Mouse (Mus musculus): ENCODE results near the gene Svop. TPM values are rescaled to one million over a fixed set of nuclear protein-coding genes. Genes with fewer than 3 reads are reported as not detected.

Gene Svop
- polyA plus RNA-seq, 1 experiment from 2014 or later: 90.0 TPM

DNA sequence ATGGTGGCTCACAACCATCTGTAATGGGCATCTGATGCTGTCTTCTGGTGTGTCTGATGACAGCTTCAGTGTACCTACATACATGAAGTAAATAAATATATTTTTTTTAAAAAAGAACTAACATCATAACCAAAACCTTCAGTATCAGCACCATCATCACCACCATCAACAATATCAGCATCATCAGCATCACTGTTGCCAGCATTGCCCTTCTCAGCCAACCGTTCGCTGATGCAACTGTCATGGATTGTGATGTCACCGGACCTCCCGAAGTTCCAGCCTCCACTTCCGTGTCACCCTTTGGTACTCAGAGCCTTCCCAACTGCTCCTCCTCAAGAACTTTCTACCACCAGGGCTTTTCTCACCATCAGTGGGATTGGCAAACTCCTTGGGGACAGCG, 26.2 kb downstream of the Svop start, which contains the start of gene Usp30:
Gene Usp30 (plus strand): TSS at position 301 of the 400 bp plus-strand sequence.
- Histone ChIP-seq H3K4me1 (no peaks in the 10 kb centered on the region), H3K4me3 (replicated peaks) (no peak within 1 kb of the TSS)
- WGBS: 97% methylated on average over 6 of the region's 6 CpGs

DNA sequence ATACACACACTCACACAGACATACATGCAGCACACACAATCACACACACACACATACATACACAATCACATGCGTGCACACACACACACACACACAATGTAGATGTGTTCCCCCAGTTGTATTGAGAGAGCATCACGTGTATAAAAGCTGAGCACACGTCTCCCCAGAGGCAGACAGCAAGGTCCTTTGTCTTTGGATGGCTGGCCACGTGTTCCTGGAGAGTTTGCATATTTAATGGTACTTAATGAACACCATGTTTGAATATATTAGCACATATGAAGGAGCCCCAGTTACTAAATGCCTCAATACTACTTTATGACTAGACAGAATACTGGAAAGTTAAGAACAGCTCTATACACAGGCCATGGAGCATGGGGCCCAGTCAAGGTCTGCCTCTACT, 27.4 kb downstream of the Svop start:
- no peaks in the 10 kb centered on the region for H3K4me1 ChIP-seq
- peaks cover 27% of the 10 kb centered on the region for H3K36me3 ChIP-seq
- H3K27me3 ChIP-seq (replicated peaks): no peaks in the 10 kb centered on the region
- no peak for ATAC-seq (ENCODE audit: low FRiP score)
- no peak overlapping the region for H3K9ac ChIP-seq (replicated peaks)
- no peak overlapping the region for H3K4me2 ChIP-seq
- H3K9me3 ChIP-seq (replicated peaks): no peaks in the 10 kb centered on the region
- no peak overlapping the region for H3K27ac ChIP-seq (replicated peaks)
- 36% methylated on average over 4 of the region's 4 CpGs for WGBS
- H3K4me3 ChIP-seq (replicated peaks): no peak overlapping the region

More for the DNA sequence above, 26.2 kb downstream of the Svop start, which contains the start of gene Usp30:
- ATAC-seq (ENCODE audit: low FRiP score): no peak
- Histone ChIP-seq H3K36me3 (peaks cover 17% of the 10 kb centered on the region), H3K9me3 (replicated peaks) (no peaks in the 10 kb centered on the region), H3K4me2 (no peak within 1 kb of the TSS), H3K27me3 (replicated peaks) (no peaks in the 10 kb centered on the region), H3K9ac (replicated peaks) (no peak within 1 kb of the TSS), H3K27ac (replicated peaks) (no peak within 1 kb of the TSS)

DNA sequence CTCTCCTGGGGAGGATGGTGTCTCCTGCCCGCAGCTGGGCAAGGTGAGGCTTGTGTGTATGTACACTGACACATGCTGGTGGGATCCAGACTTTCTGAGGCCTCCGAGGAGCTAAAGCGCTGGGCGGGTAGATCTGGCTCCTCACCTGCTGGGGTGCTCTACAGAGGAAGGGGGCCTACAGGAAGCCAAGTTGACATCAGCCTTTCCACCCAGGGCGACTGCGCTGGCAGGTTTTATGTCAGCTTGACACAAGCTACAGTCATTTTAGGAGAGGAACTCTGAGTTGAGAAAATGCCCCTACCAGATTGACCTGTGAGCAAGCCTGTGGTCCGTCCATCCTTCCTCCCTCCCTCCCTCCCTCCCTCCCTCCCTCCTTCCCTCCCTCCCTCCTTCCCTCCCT, 29.7 kb downstream of the Svop start:
- Histone ChIP-seq H3K36me3 (peaks cover 40% of the 10 kb centered on the region), H3K27ac (replicated peaks) (no peak overlapping the region), H3K4me2 (no peak overlapping the region), H3K4me3 (replicated peaks) (no peak overlapping the region), H3K9ac (replicated peaks) (no peak overlapping the region), H3K4me1 (no peaks in the 10 kb centered on the region), H3K27me3 (replicated peaks) (no peaks in the 10 kb centered on the region), H3K9me3 (replicated peaks) (no peaks in the 10 kb centered on the region)
- 53% methylated on average over 7 of the region's 7 CpGs for WGBS
- ATAC-seq (ENCODE audit: low FRiP score): no peak

DNA sequence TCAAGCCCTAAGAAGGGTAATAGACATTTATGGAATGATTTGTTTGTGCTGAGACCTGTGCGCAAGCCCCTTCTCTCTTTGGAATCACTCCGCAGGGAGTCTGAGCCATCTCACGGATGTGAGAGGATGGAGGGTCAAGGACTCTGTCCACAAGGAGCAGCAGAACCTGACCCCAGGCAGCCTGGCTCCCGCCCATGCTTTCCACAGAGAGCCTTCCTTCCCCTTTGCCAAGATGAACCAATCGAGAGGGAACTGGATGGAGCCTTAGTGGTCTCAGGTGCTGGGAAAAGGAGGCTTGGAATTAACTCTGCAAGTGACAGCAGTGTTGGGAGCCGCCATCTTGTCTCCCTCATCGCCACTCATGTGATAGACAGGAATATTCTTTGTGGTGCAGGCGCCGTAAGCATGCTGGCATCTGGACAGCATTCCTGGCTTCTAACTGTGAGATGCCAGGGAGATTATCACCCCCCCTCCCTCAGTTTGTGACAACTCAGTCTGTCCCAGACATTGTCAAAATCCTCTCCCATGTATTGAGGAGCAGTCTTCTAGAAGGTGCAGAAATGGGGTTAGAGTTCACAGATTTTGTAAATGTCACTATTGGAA, 34.1 kb downstream of the Svop start:
- Histone ChIP-seq H3K36me3 (peaks cover 49% of the 10 kb centered on the region), H3K9ac (replicated peaks) (no peak overlapping the region), H3K27ac (replicated peaks) (no peak overlapping the region), H3K9me3 (replicated peaks) (no peaks in the 10 kb centered on the region), H3K4me1 (no peaks in the 10 kb centered on the region), H3K4me2 (no peak overlapping the region), H3K4me3 (replicated peaks) (no peak overlapping the region), H3K27me3 (replicated peaks) (no peaks in the 10 kb centered on the region)
- no peak for ATAC-seq (ENCODE audit: low FRiP score)
- 74% methylated on average over 9 of the region's 9 CpGs for whole genome bisulfite sequencing

DNA sequence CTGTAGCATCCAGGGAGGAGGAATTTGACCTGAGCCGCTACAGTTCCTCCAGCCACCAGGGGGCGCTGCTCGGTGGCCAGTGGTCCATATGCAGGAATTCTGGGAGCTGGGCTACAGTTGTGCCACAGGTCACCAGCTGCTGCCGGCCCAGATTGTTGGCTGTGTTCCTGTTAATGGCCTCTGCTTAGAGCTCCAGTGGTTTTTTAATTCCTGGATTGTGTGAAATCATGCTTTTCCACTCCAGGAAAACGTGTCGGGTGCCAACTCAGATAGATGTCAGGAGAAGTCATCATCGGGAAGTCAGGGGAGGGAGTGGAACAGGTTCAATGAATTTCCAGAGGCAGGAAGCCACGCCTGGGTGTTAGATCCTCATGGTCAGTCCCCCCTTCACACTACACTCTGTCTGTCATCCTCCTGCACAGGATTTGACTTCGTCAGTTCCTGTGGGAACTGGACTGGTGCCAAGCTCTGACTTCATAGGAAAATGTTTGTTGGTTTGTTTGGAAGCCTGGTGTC, 39.1 kb downstream of the Svop start:
- H3K9ac ChIP-seq (replicated peaks): no peak overlapping the region
- ATAC-seq (ENCODE audit: low FRiP score): no peak
- H3K36me3 ChIP-seq: peaks cover 45% of the 10 kb centered on the region
- no peaks in the 10 kb centered on the region for H3K27me3 ChIP-seq (replicated peaks)
- no peak overlapping the region for H3K27ac ChIP-seq (replicated peaks)
- H3K4me3 ChIP-seq (replicated peaks): no peak overlapping the region
- H3K4me1 ChIP-seq: peaks cover 8% of the 10 kb centered on the region; the same call in 1 of the 2 replicates
- no peaks in the 10 kb centered on the region for H3K9me3 ChIP-seq (replicated peaks)
- WGBS: 31% methylated on average over 9 of the region's 9 CpGs
- H3K4me2 ChIP-seq: peak overlapping the region; percentile 24

DNA sequence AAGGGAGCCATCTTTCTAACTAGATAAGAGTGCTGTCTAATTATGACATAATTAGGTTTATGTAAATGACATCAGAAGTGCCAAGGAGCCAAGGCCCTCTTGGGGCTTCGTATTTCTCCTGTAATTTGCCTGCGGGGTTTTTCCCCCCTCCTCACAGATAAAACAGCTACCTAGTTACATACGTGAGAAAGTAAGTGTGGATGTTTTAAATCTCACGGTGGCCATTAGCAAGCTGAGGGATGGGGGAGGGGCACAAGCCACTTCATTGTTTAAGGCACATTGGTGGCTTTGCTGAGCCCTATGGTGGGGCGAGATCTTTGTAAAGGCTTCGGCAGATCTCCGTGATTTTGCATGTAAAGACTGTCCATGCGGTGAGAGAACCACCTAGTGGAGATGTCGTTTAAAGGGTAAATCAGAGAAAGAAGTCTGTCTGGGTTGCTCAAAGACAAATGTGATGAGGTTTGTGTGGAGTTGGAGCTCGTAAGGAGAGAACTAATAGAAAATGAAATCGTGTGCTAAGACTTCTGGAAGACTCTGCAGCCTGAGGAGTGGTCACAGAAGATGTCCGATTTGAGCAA, 42.5 kb downstream of the Svop start:
- peaks cover 22% of the 10 kb centered on the region for H3K36me3 ChIP-seq
- no peaks in the 10 kb centered on the region for H3K27me3 ChIP-seq (replicated peaks)
- no peak overlapping the region for H3K4me3 ChIP-seq (replicated peaks)
- no peaks in the 10 kb centered on the region for H3K9me3 ChIP-seq (replicated peaks)
- no peak overlapping the region for H3K27ac ChIP-seq (replicated peaks)
- ATAC-seq (ENCODE audit: low FRiP score): peak; percentile 58
- 41% methylated on average over 12 of the region's 12 CpGs for WGBS
- H3K4me2 ChIP-seq: no peak overlapping the region
- H3K4me1 ChIP-seq: peaks cover 8% of the 10 kb centered on the region; the same call in 1 of the 2 replicates
- no peak overlapping the region for H3K9ac ChIP-seq (replicated peaks)

DNA sequence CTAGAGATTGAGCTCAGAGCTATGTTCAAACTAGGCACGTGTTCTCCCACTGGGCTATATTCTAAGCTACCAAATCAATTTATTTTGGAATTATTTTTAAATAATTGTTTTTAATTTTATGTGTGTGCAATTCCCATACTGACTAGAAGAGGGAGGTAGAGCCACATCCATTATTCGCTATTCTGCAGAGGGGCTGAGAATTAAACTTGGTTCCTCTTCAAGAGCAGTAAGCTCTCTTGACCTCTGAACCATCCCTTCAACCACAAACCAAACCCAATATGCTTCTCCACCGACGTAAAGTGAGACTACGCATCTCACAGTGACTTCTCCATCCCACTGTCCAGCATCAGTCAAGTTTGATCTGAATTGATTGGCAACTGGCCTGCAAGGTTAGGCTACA, 44.2 kb downstream of the Svop start:
- H3K4me3 ChIP-seq (replicated peaks): no peak overlapping the region
- peaks cover 8% of the 10 kb centered on the region; the same call in 1 of the 2 replicates for H3K4me1 ChIP-seq
- H3K36me3 ChIP-seq: peaks cover 35% of the 10 kb centered on the region
- ATAC-seq (ENCODE audit: low FRiP score): no peak
- WGBS: 85% methylated on average over 5 of the region's 5 CpGs
- H3K9ac ChIP-seq (replicated peaks): no peak overlapping the region
- no peak overlapping the region for H3K27ac ChIP-seq (replicated peaks)
- no peaks in the 10 kb centered on the region for H3K9me3 ChIP-seq (replicated peaks)
- no peaks in the 10 kb centered on the region for H3K27me3 ChIP-seq (replicated peaks)
- no peak overlapping the region for H3K4me2 ChIP-seq

DNA sequence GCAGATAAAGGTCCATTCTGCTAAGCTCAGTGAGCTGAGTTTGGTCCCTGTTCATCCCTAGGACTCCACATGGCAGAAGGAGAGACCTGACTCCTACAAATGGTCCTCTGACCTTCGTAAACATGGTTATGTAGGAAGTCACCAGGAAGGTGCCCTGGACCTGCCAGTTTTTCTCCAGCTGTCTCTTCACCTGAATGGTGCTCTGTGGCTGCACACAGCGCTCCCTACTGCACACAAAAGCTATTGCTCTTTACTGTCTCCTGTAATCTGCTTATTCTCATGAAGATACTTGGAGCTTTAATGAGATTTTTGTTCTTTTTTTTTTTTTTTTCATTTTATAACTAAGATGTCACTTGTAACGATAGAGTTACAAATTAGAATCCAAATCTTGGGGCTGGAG, 44.8 kb downstream of the Svop start:
- H3K9me3 ChIP-seq (replicated peaks): no peaks in the 10 kb centered on the region
- H3K36me3 ChIP-seq: peaks cover 40% of the 10 kb centered on the region
- H3K4me3 ChIP-seq (replicated peaks): no peak overlapping the region
- H3K4me1 ChIP-seq: peaks cover 6% of the 10 kb centered on the region; the same call in 1 of the 2 replicates
- no peak overlapping the region for H3K27ac ChIP-seq (replicated peaks)
- no peak overlapping the region for H3K9ac ChIP-seq (replicated peaks)
- no peak for ATAC-seq (ENCODE audit: low FRiP score)
- WGBS: 55% methylated on average over 3 of the region's 3 CpGs
- H3K27me3 ChIP-seq (replicated peaks): no peaks in the 10 kb centered on the region
- no peak overlapping the region for H3K4me2 ChIP-seq

DNA sequence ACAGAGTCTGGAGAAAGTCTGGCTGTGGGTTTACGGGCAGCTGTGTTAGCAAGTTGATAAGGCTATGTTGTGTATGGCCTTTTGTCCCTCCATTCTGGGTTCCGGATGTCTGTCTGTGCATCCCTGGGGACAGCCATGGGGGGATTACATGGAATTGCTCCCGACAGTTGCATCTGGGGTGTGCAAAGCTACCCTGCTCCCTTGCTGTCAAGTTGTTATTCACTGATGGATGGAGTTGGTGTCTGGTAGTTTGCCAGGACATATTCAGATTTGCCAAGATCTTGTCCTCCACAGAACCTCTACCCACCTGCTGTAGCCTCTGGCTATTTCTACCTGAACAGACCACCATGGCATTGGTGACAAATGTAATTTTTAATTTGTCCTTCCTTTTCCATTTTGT, 45.2 kb downstream of the Svop start:
- Histone ChIP-seq H3K27me3 (replicated peaks) (no peaks in the 10 kb centered on the region), H3K4me2 (no peak overlapping the region), H3K36me3 (peaks cover 39% of the 10 kb centered on the region), H3K27ac (replicated peaks) (no peak overlapping the region), H3K9ac (replicated peaks) (no peak overlapping the region), H3K9me3 (replicated peaks) (no peaks in the 10 kb centered on the region), H3K4me3 (replicated peaks) (no peak overlapping the region), H3K4me1 (peaks cover 6% of the 10 kb centered on the region; the same call in 1 of the 2 replicates)
- no peak for ATAC-seq (ENCODE audit: low FRiP score)
- 81% methylated on average over 3 of the region's 3 CpGs for WGBS

DNA sequence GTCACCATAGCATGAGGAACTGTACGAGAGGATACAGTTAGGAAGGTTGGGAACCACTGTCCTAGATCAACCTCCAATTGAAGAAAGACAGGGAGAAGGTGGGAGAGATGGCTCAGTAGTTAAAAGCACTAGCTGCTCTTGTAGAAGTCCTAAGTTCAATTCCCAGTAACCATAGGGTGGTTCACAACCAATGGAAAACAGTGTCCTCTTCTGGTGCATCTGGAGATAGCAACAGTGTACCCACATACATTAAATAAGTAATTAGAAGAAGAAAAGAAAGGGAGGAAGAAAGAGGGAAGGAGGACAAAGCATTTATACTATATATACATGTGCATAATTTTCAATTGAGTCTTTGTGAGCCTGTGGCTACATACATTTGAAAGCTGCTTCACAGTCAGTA, 46.2 kb downstream of the Svop start:
- Histone ChIP-seq H3K36me3 (peaks cover 31% of the 10 kb centered on the region), H3K4me3 (replicated peaks) (no peak overlapping the region), H3K9ac (replicated peaks) (no peak overlapping the region), H3K4me2 (no peak overlapping the region), H3K27ac (replicated peaks) (no peak overlapping the region), H3K27me3 (replicated peaks) (no peaks in the 10 kb centered on the region), H3K9me3 (replicated peaks) (no peaks in the 10 kb centered on the region), H3K4me1 (peaks cover 6% of the 10 kb centered on the region; the same call in 1 of the 2 replicates)
- ATAC-seq (ENCODE audit: low FRiP score): no peak
- 78% methylated on average over 1 of the region's 1 CpGs for WGBS

DNA sequence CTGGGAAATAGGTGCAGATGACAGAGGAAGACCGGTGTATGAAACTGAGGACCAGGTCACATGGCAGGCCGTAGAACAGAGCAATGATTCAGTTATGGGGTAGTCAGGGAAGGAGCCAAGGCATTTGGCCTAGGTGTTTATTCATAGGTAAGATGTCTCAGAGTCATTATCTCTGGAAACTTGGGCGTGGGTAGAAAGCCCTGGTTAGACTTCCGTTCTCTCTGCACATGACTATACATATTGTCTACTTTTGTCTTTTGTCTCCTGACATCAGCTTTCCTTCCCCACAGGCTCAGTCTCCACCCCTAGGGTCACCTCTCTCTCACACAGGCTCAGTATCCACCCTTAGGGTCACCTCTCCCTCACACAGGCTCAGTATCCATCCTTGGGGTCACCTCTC, 47.6 kb downstream of the Svop start:
- Histone ChIP-seq H3K4me2 (no peak overlapping the region), H3K9me3 (replicated peaks) (no peaks in the 10 kb centered on the region), H3K9ac (replicated peaks) (no peak overlapping the region), H3K4me3 (replicated peaks) (no peak overlapping the region), H3K27ac (replicated peaks) (no peak overlapping the region), H3K4me1 (peaks cover 1% of the 10 kb centered on the region; the same call in 1 of the 2 replicates), H3K36me3 (peaks cover 33% of the 10 kb centered on the region), H3K27me3 (replicated peaks) (no peaks in the 10 kb centered on the region)
- no peak for ATAC-seq (ENCODE audit: low FRiP score)
- 90% methylated on average over 4 of the region's 4 CpGs for WGBS

DNA sequence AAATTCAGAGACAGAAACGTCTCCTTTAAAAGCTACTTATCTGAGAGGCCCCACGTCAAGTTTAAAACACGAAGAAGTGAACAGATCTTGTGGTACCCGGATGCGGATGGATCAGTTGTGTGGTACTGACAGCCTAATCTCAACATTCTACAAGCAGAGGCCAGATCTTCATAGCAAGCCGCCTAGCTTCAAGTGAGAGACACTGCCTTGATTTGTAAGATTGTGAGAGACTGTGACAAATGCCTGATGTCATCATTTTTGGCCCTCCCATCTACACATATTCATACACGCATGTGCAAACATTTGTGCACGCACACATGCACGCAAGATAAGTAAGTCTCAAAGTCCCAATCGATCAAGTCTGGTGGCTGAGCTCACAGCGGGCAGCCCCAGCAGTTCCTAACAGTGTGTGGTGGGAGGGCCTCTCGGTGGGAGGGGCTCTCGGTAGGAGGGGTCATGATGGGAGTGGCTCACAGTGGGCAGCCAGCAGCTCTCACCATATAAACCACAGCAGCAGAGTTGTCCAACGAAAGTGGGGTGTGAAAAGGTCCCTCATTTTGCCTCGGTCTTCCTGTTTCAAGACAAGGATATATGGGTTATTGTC, 49.9 kb downstream of the Svop start:
- H3K27me3 ChIP-seq (replicated peaks): no peaks in the 10 kb centered on the region
- H3K27ac ChIP-seq (replicated peaks): no peak overlapping the region
- no peaks in the 10 kb centered on the region for H3K9me3 ChIP-seq (replicated peaks)
- no peak overlapping the region for H3K4me3 ChIP-seq (replicated peaks)
- H3K4me1 ChIP-seq: no peaks in the 10 kb centered on the region
- no peak overlapping the region for H3K9ac ChIP-seq (replicated peaks)
- no peak for ATAC-seq (ENCODE audit: low FRiP score)
- H3K4me2 ChIP-seq: no peak overlapping the region
- H3K36me3 ChIP-seq: peaks cover 47% of the 10 kb centered on the region
- 17% methylated on average over 15 of the region's 15 CpGs for WGBS

Data from neural tube, embryonic 15.5 days (tissue).